ENCODE assay signal across 9 mouse cellular contexts in genomic region chr12:108372241-108372640, GRCm38 (mm10). TPM values are rescaled to one million over a fixed set of nuclear protein-coding genes. Genes with fewer than 3 reads are reported as not detected.
DNase-seq lines count a peak whose midpoint lies in the region; ATAC-seq and TF ChIP-seq lines count a peak whose summit lies in the region.
"Had no signal": no experiment of that assay in that cellular context is flagged by ENCODE, and none has a peak within 500 bp of the region (broad histone marks: within the 10 kb centered on the region; RNA-seq: fewer than 3 reads in every experiment).

No protein-coding gene starts in this region.

- no peak overlapping the region for H3K27ac ChIP-seq in lung, embryonic 16.5 days (ENCODE audit: low read length)
- H3K27ac ChIP-seq in gastrocnemius, adult 2 months: peak overlapping the region; percentile 98
- peak overlapping the region; percentile 95 for H3K27ac ChIP-seq in heart, embryonic 16.5 days (ENCODE audit: low read length)
- peak overlapping the region; percentile 97 for H3K27ac ChIP-seq in stomach, postnatal 0 days (replicated peaks)

- no peaks in the 10 kb centered on the region for H3K27me3 ChIP-seq in lung, embryonic 16.5 days (ENCODE audit: control insufficient read depth, insufficient read depth, low read depth, low read length)
- no peaks in the 10 kb centered on the region for H3K27me3 ChIP-seq in heart, embryonic 16.5 days (ENCODE audit: control insufficient read depth, insufficient read depth, low read length)
- H3K27me3 ChIP-seq in stomach, postnatal 0 days (ENCODE audit: control insufficient read depth, insufficient read depth, low read length): no peaks in the 10 kb centered on the region

- intact Hi-C loops in gastrocnemius, adult 2 months (cut with DNase I): loop anchor here (2.0 kb wide), 1 partner anchor 15 kb away; no protein-coding TSS in a partner anchor

- peak overlapping the region; percentile 51 for H3K4me2 ChIP-seq in lung, embryonic 16.5 days (ENCODE audit: low read depth, low read length)
- H3K4me2 ChIP-seq in heart, embryonic 16.5 days (ENCODE audit: low read depth, low read length): peak overlapping the region; percentile 60
- H3K4me2 ChIP-seq in stomach, postnatal 0 days (replicated peaks; ENCODE audit: low read depth): peak overlapping the region; percentile 55

- no peaks in the 10 kb centered on the region for H3K36me3 ChIP-seq in lung, embryonic 16.5 days (ENCODE audit: control insufficient read depth, insufficient read depth, low read length)
- H3K36me3 ChIP-seq in heart, embryonic 16.5 days (ENCODE audit: control insufficient read depth, insufficient read depth): no peaks in the 10 kb centered on the region
- no peaks in the 10 kb centered on the region for H3K36me3 ChIP-seq in stomach, postnatal 0 days (ENCODE audit: control insufficient read depth, insufficient read depth, low read length)

- H3K4me1 ChIP-seq in lung, embryonic 16.5 days (replicated peaks; ENCODE audit: control insufficient read depth, insufficient read depth, low read length): peaks cover 37% of the 10 kb centered on the region
- peaks cover 51% of the 10 kb centered on the region for H3K4me1 ChIP-seq in heart, embryonic 16.5 days (ENCODE audit: control insufficient read depth, insufficient read depth, low read length)
- H3K4me1 ChIP-seq in stomach, postnatal 0 days (replicated peaks; ENCODE audit: control insufficient read depth, insufficient read depth): peaks cover 4% of the 10 kb centered on the region

- no peak overlapping the region for H3K4me3 ChIP-seq in lung, embryonic 16.5 days (ENCODE audit: low read length)
- H3K4me3 ChIP-seq in gastrocnemius, adult 2 months: peak overlapping the region; percentile 71
- peak overlapping the region; percentile 48 for H3K4me3 ChIP-seq in heart, embryonic 16.5 days (ENCODE audit: low read length)
- no peak overlapping the region for H3K4me3 ChIP-seq in stomach, postnatal 0 days (ENCODE audit: low read depth, low read length)

- no peak for ATAC-seq in lung, embryonic 16.5 days (ENCODE audit: low read depth)
- ATAC-seq in heart, embryonic 16.5 days (replicated peaks; ENCODE audit: extremely low read depth, insufficient read depth, low FRiP score): peak; percentile 15; the same call in 1 of the 2 replicates
- ATAC-seq in stomach, postnatal 0 days (ENCODE audit: low FRiP score, low TSS enrichment): no peak
- no peak for ATAC-seq in frontal cortex, adult (ENCODE audit: low TSS enrichment)

- TF ChIP-seq CTCF in gastrocnemius, adult 2 months (IDR thresholded peaks at IDR 0.05): no peak
- no peak for TF ChIP-seq CTCF in stomach, postnatal 0 days (IDR thresholded peaks at IDR 0.05; ENCODE audit: low read depth)

- no peak overlapping the region for H3K9ac ChIP-seq in lung, embryonic 16.5 days (ENCODE audit: low read length)
- H3K9ac ChIP-seq in heart, embryonic 16.5 days (ENCODE audit: low read length): peak overlapping the region; percentile 79
- H3K9ac ChIP-seq in stomach, postnatal 0 days (ENCODE audit: low read length): no peak overlapping the region

- no peak for TF ChIP-seq EP300 in stomach, postnatal 0 days (optimal IDR thresholded peaks at IDR 0.05)

- H3K9me3 ChIP-seq in lung, embryonic 16.5 days (ENCODE audit: control insufficient read depth, low read length): no peaks in the 10 kb centered on the region
- H3K9me3 ChIP-seq in heart, embryonic 16.5 days (replicated peaks; ENCODE audit: control insufficient read depth, low read length): no peaks in the 10 kb centered on the region
- H3K9me3 ChIP-seq in stomach, postnatal 0 days (ENCODE audit: control insufficient read depth, low read length): no peaks in the 10 kb centered on the region

- 76% methylated on average over 17 of the region's 17 CpGs for WGBS in lung, embryonic 16.5 days
- 43% methylated on average over 17 of the region's 17 CpGs for WGBS in heart, embryonic 16.5 days
- 77% methylated on average over 17 of the region's 17 CpGs for WGBS in stomach, postnatal 0 days

- no peak for DNase-seq in lung, postnatal 25 days (ENCODE audit: low spot score)
- DNase-seq in gastrocnemius, adult 2 months: peak; percentile 91
- DNase-seq in stomach, postnatal 0 days (ENCODE audit: low spot score): no peak
- no peak for DNase-seq in kidney, adult 8-10 months
- no peak for DNase-seq in urinary bladder, adult 18-20 months (ENCODE audit: low spot score in 2 of 2)
- DNase-seq: liver had no signal

RNA-seq across cellular contexts. Expression of gene Eml1, which starts 1.5 kb away (rescaled TPM):
- 121 and 122 TPM in 2 replicates for polyA plus RNA-seq in lung, embryonic 16.5 days (2015; fragmentation: Nextera tagmentation; extraction: Ambion mirVana)
- total RNA-seq in gastrocnemius, adult 2 months (2021): 100 to 1,000 TPM in 1 of 2 experiments, 10 to 100 TPM in 1; 93.4 to 111 TPM
- 84.9 and 87.0 TPM in 2 replicates for polyA plus RNA-seq in heart, embryonic 16.5 days (2015; fragmentation: Nextera tagmentation; extraction: Ambion mirVana)
- 53.8 and 54.6 TPM in 2 replicates for polyA plus RNA-seq in stomach, postnatal 0 days (2015; fragmentation: Nextera tagmentation; extraction: Ambion mirVana)

RNA-seq across cellular contexts. Expression of gene Cyp46a1, which starts 38.1 kb away (rescaled TPM):
- polyA plus RNA-seq in lung, embryonic 16.5 days (2015; fragmentation: Nextera tagmentation; extraction: Ambion mirVana): 6.5 and 7.4 TPM in 2 replicates
- total RNA-seq in gastrocnemius, adult 2 months (2021): under 1 TPM; 0.10 to 0.25 TPM
- 4.9 TPM in 2 replicates for polyA plus RNA-seq in heart, embryonic 16.5 days (2015; fragmentation: Nextera tagmentation; extraction: Ambion mirVana)
- polyA plus RNA-seq in stomach, postnatal 0 days (2015; fragmentation: Nextera tagmentation; extraction: Ambion mirVana): 1.3 and 2.1 TPM in 2 replicates

Comparison
In these comparisons a context has a peak if more than half of its experiments do, and no peak if none do; other contexts are left out.
1. H3K4me3 ChIP-seq: peak in gastrocnemius, adult 2 months (single experiment) and heart, embryonic 16.5 days (single experiment); none in lung, embryonic 16.5 days (single experiment) and stomach, postnatal 0 days (single experiment).
2. Peak in every context shown above with its lines, with median percentiles within 50 percentile points of each other: H3K4me2 ChIP-seq.